Mouse (Mus musculus) WW6 (cell line): ENCODE measurements around the gene Tenm4.

Experiments used
- DNase-seq: peaks from one replicate; pipeline ENCODE4 v3.0.0-alpha.2; 2013; ENCODE audit warnings: low read depth, low spot score

Gene Tenm4

DNA sequence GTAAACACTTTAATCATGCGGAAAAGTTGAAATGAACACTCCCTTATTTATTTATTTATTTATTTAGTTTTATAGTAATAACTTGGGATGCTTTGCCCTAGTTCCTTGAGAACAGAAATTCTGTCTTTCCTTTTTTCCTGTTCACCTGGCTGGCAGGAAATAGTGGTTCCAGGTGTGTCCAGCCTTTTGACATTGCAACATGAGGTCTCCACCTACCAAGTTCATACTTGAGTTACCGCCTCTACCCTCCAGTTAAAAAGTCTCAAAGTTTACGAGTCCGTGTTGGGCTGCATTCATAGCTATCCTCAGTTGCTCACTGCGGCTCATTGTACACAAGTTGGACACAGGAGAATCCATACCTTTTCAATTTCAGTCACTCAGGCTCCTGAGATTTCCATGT lies 781.0 kb downstream of the Tenm4 start:
- DNase-seq = no peak

DNA sequence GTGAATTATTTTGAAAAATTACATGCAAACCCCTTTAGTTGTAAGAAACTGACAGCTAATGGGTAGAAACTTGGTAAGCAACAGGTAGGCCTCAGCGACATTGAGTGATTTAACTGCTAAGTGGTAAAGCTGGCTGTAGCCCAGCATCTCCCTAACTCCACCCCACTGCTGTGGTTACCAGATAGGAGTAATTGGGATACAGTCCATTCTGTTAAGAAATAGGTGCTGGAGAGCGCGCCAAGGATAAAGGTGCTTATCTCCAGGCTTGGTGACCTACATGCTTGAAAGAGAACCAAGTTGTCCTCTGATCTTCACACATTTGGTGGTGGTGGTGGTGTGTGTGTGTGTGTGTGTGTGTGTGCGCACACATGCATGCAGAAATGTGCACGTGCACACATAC lies 788.1 kb downstream of the Tenm4 start:
- DNase-seq = no peak
